Mouse (Mus musculus): ENCODE data around the gene Gm16503. TPM values are rescaled to one million over a fixed set of nuclear protein-coding genes. Genes with fewer than 3 reads are reported as not detected.
"Not testable (repeated sequence)": the region's sequence is repeated elsewhere in the genome, so short reads cannot be mapped to it uniquely, and the experiment has no call there.

The Gm16503 gene
- under 1 TPM; 0.42 TPM for total RNA-seq (2021)
- long read RNA-seq, experiment 1, result 0 reads
- long read RNA-seq, experiment 2, result 0 reads

- intact Hi-C loops (cut with DNase I); DNase-seq (ENCODE audit: low spot score in 2 of 2): not testable (repeated sequence)
Observed at GRCm38 (mm10) chr4:147539918-147540317, at the start of gene Gm16503. Gm16503 (plus strand) TSS chr4:147540218.

DNA sequence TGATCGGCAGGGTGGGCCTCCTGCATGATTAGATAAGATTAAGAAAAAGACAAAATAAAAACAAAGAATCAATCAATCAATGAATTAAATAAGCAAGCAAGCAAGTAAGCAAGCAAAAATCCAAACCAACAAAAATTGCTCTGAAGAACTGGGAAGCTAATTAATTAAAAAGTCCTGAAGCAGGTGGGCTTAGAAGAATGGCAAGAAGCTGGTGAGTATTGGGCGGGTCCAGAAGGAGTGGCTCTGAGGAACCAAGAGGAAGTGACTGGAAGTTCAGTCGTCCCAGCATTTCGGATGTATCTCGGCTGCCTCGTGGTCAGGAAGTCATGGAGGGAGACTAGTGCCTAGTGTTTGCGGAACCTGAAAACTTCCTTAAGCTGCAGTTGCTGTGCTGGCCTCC lies 47.9 kb upstream of the Gm16503 start, which contains the start of gene Zfp982:
TSS of gene Zfp982 (plus strand) at position 301 of the 400 bp plus-strand sequence.
- intact Hi-C loops (cut with DNase I); DNase-seq (ENCODE audit: low spot score in 2 of 2): not testable (repeated sequence)

- intact Hi-C loops (cut with DNase I), result loop anchor here (5.0 kb wide), 1 partner anchor 1972 kb away; no protein-coding TSS in a partner anchor
- not testable (repeated sequence) for DNase-seq (ENCODE audit: low spot score in 2 of 2)
Observed at GRCm38 (mm10) chr4:147498772-147499613, 41.0 kb upstream of the Gm16503 start.

- no peak for DNase-seq (ENCODE audit: low spot score in 2 of 2)
- intact Hi-C loops (cut with DNase I), result no loop called here
Observed at GRCm38 (mm10) chr4:147509174-147509573, 30.8 kb upstream of the Gm16503 start.

- intact Hi-C loops (cut with DNase I), result no loop called here
- no peak for DNase-seq (ENCODE audit: low spot score in 2 of 2)
Observed at GRCm38 (mm10) chr4:147518981-147519380, 21.0 kb upstream of the Gm16503 start.

GRCm38 (mm10) chr4:147520100-147520499 lies 19.9 kb upstream of the Gm16503 start:
- intact Hi-C loops (cut with DNase I), result loop anchor here (5.0 kb wide), 1 partner anchor 67 kb away; no protein-coding TSS in a partner anchor
- no peak for DNase-seq (ENCODE audit: low spot score in 2 of 2)

DNA sequence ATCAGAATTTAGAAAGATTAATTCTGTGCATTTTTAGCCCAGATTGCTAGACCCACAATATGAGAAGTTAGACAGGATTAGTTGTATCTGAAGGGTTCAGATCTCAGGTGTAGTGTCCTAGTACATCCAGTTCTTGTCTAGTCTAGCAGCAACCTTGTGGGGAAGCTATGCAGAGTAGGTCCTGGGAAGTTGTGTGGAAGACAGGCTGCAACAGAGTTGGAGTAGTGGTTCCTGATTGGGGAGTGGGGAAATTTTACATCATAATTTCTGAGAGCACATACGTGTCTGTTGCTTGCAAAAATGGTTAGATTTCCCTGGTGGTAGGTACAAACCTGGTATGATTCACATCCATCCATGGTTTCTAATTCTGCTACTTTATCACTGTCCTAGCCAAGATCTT lies 14.9 kb upstream of the Gm16503 start:
- DNase-seq (ENCODE audit: low spot score in 2 of 2), result no peak
- intact Hi-C loops (cut with DNase I), result no loop called here

DNA sequence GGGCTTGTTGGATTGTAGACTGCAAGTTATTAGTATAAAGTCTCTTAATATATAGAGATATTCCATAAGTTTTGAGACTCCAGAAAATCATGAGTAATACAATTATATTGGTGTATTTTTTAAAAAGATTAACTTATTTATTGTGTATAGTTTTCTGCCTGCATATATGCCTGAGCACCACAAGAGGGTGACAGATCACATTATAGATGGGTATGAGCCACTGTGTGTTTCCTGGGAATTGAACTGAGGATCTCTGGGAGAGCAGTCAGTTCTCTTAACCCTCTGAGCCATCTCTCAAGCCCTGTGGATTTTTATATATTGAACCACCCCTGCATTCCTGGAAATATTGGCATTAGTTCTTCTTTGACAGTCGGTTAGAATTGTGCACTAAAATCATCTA lies 9.7 kb upstream of the Gm16503 start:
- intact Hi-C loops (cut with DNase I), result no loop called here
- no peak for DNase-seq (ENCODE audit: low spot score in 2 of 2)

GRCm38 (mm10) chr4:147535916-147536315 lies 4.1 kb upstream of the Gm16503 start:
- DNase-seq (ENCODE audit: low spot score in 2 of 2); intact Hi-C loops (cut with DNase I): not testable (repeated sequence)

- intact Hi-C loops (cut with DNase I), result no loop called here
Observed at GRCm38 (mm10) chr4:147537702-147538101, 2.3 kb upstream of the Gm16503 start.

DNA sequence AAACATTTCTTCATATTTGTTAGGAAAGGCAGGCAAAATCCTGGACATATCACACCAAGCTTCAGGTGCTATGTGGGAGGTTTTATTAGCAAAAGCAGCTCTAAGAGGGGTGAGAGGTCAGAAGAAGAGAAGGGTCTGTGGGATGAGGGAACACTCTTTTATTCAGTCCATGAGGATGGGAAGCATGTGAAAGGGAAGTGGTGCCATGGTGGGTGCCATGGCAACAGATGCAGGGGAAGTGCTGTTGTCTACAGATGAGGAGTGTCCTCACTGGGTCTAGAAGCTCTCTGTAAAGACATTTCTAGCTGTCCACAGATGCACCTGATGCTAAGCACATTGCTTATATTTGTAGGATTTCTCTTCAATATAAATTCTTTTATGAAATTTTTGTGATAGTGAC lies 1.1 kb downstream of the Gm16503 start:
- intact Hi-C loops (cut with DNase I), result no loop called here

More at GRCm38 (mm10) chr4:147537702-147538101, 2.3 kb upstream of the Gm16503 start:
- DNase-seq (ENCODE audit: low spot score in 2 of 2), result no peak

DNA sequence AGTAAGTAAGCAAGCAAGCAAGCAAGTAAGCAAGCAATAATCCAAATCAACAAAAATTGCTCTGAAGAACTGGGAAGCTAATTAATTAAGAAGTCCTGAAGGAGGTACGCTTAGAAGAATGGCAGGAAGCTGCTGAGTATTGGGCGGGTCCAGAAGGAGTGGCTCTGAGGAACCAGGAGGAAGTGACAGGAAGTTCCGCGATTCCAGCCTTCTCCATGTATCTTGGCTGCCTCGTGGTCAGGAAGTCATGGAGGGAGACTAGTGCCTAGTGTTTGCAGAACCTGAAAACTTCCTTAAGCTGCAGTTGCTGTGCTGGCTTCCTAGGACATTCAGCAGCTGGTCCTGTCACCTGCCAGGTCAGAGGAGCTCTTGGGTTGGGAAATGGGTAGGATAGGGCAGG lies 13.1 kb downstream of the Gm16503 start, which contains the start of gene Zfp985:
TSS of gene Zfp985 (plus strand) at position 207 of the 400 bp plus-strand sequence.
- intact Hi-C loops (cut with DNase I); DNase-seq (ENCODE audit: low spot score in 2 of 2): not testable (repeated sequence)

More for the DNA sequence above, 1.1 kb downstream of the Gm16503 start:
- DNase-seq (ENCODE audit: low spot score in 2 of 2), result no peak

GRCm38 (mm10) chr4:147554361-147554760 lies 14.3 kb downstream of the Gm16503 start:
- intact Hi-C loops (cut with DNase I); DNase-seq (ENCODE audit: low spot score in 2 of 2): not testable (repeated sequence)

DNA sequence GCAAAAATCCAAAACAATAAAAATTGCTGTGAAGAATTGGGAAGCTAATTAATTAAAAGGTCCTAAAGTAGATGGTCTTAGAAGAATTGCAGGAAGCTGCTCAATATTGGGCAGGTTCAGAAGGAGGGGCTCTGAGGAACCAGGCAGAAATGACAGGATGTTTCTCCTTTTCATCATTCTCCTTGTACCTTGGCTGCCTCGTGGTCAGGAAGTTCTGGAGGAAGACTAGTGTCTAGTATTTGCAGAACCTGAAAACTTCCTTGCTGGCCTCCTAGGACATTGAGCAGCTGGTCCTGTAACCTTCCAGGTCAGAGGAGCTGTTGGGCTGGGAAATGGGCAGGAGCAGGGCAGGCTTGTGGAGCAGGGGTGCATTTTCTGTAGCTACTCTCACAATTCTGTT lies 16.9 kb downstream of the Gm16503 start:
- DNase-seq (ENCODE audit: low spot score in 2 of 2); intact Hi-C loops (cut with DNase I): not testable (repeated sequence)

GRCm38 (mm10) chr4:147558011-147558410 lies 18.0 kb downstream of the Gm16503 start:
- intact Hi-C loops (cut with DNase I); DNase-seq (ENCODE audit: low spot score in 2 of 2): not testable (repeated sequence)

GRCm38 (mm10) chr4:147559096-147559495 lies 19.1 kb downstream of the Gm16503 start:
- intact Hi-C loops (cut with DNase I); DNase-seq (ENCODE audit: low spot score in 2 of 2): not testable (repeated sequence)

- intact Hi-C loops (cut with DNase I), result no loop called here
- no peak for DNase-seq (ENCODE audit: low spot score in 2 of 2)
Observed at GRCm38 (mm10) chr4:147565426-147566220, 25.6 kb downstream of the Gm16503 start.

- DNase-seq (ENCODE audit: low spot score in 2 of 2); intact Hi-C loops (cut with DNase I): not testable (repeated sequence)
Observed at GRCm38 (mm10) chr4:147571156-147571555, 31.1 kb downstream of the Gm16503 start.

GRCm38 (mm10) chr4:147579371-147579770 lies 39.4 kb downstream of the Gm16503 start:
- DNase-seq (ENCODE audit: low spot score in 2 of 2); intact Hi-C loops (cut with DNase I): not testable (repeated sequence)

All from left cerebral cortex, postnatal 14 days (tissue).